Mouse (Mus musculus) regulatory T cell (primary cell): Measurements from ENCODE around the gene Sac3d1.

Experiments used
- in situ Hi-C: fragments of 300-600 bp; cut with MboI, MseI; formaldehyde crosslinking; loops from one replicate; pipeline ENCODE4 v1.15.1; 2025; ENCODE audit warnings: high pct_unique_total_duplicates

Sac3d1 gene

GRCm38 (mm10) chr19:6121761-6122160 is 3.3 kb upstream of the Sac3d1 start:
- in situ Hi-C loops: no loop called here

GRCm38 (mm10) chr19:6118677-6119185 is 281 bp upstream of the Sac3d1 start:
- in situ Hi-C loops: no loop called here

GRCm38 (mm10) chr19:6117346-6117985 is 984 bp downstream of the Sac3d1 start:
- in situ Hi-C loops: no loop called here

- in situ Hi-C loops: no loop called here
Observed at GRCm38 (mm10) chr19:6116113-6116850, 2.2 kb downstream of the Sac3d1 start.

- in situ Hi-C loops: no loop called here
Observed at GRCm38 (mm10) chr19:6113116-6113515, 5.3 kb downstream of the Sac3d1 start.

GRCm38 (mm10) chr19:6105586-6105985 is 12.9 kb downstream of the Sac3d1 start, which contains the start of gene Naaladl1:
Gene Naaladl1 (plus strand): TSS chr19:6105782.
- in situ Hi-C loops: no loop called here

GRCm38 (mm10) chr19:6104476-6104875 is 14.0 kb downstream of the Sac3d1 start:
- in situ Hi-C loops: no loop called here

- in situ Hi-C loops: no loop called here
Observed at GRCm38 (mm10) chr19:6102169-6102853, 16.1 kb downstream of the Sac3d1 start.

GRCm38 (mm10) chr19:6101186-6101585 is 17.3 kb downstream of the Sac3d1 start:
- in situ Hi-C loops: no loop called here

GRCm38 (mm10) chr19:6097847-6098246 is 20.6 kb downstream of the Sac3d1 start:
- in situ Hi-C loops: no loop called here

- in situ Hi-C loops: no loop called here
Observed at GRCm38 (mm10) chr19:6094119-6094518, 24.3 kb downstream of the Sac3d1 start, which contains the start of gene AC131692.1. Gene AC131692.1 (plus strand): TSS chr19:6094419.

- in situ Hi-C loops: no loop called here
Observed at GRCm38 (mm10) chr19:6088841-6089240, 29.6 kb downstream of the Sac3d1 start.

- in situ Hi-C loops: no loop called here
Observed at GRCm38 (mm10) chr19:6085417-6085879, 33.0 kb downstream of the Sac3d1 start.

- in situ Hi-C loops: no loop called here
Observed at GRCm38 (mm10) chr19:6084478-6085248, 33.8 kb downstream of the Sac3d1 start, which contains the start of the genes Zfpl1 and Cdca5. Gene Zfpl1 (minus strand): TSS chr19:6084956. Gene Cdca5 (plus strand): TSS chr19:6084983.

GRCm38 (mm10) chr19:6082156-6082555 is 36.3 kb downstream of the Sac3d1 start, which contains the start of gene Gm28374:
Gene Gm28374 (minus strand): TSS chr19:6082256.
- in situ Hi-C loops: no loop called here

GRCm38 (mm10) chr19:6079983-6080480 is 38.4 kb downstream of the Sac3d1 start, which contains the start of gene Tmem262:
Gene Tmem262 (plus strand): TSS chr19:6080033.
- in situ Hi-C loops: loop anchor here (10.0 kb wide), 1 partner anchor 895 kb away; the partner anchor contains the start of genes Plcb3 and Ppp1r14b

- in situ Hi-C loops: loop anchor here (10.0 kb wide), 1 partner anchor 898 kb away; the partner anchor contains the start of genes Plcb3 and Ppp1r14b
Observed at GRCm38 (mm10) chr19:6076564-6077393, 41.7 kb downstream of the Sac3d1 start, which contains the start of gene Vps51. Gene Vps51 (minus strand): TSS chr19:6077231.

- in situ Hi-C loops: loop anchor here (10.0 kb wide), 1 partner anchor 901 kb away; the partner anchor contains the start of genes Plcb3 and Ppp1r14b
Observed at GRCm38 (mm10) chr19:6073889-6074288, 44.6 kb downstream of the Sac3d1 start.

GRCm38 (mm10) chr19:6071261-6071660 is 47.2 kb downstream of the Sac3d1 start:
- in situ Hi-C loops: loop anchor here (10.0 kb wide), 1 partner anchor 904 kb away; the partner anchor contains the start of genes Plcb3 and Ppp1r14b
